Mouse (Mus musculus): ENCODE results near the gene Cnot3.

Cnot3 gene

GRCm38 (mm10) chr7:3646641-3647040, 1.6 kb downstream of the Cnot3 start:
- no peak for DNase-seq (ENCODE audit: low spot score in 2 of 2)

GRCm38 (mm10) chr7:3656966-3657365, 11.9 kb downstream of the Cnot3 start:
- DNase-seq (ENCODE audit: low spot score in 2 of 2), result no peak

GRCm38 (mm10) chr7:3658578-3658977, 13.5 kb downstream of the Cnot3 start:
- no peak for DNase-seq (ENCODE audit: low spot score in 2 of 2)

- no peak for DNase-seq (ENCODE audit: low spot score in 2 of 2)
These were observed 19.6 kb downstream of the Cnot3 start for GRCm38 (mm10) chr7:3664524-3665214.

GRCm38 (mm10) chr7:3665215-3666114, 20.4 kb downstream of the Cnot3 start, which contains the start of gene Leng1:
Gene Leng1 (minus strand): TSS chr7:3665840.
- peak; percentile 81 to 91 for DNase-seq (ENCODE audit: low spot score in 2 of 2)

GRCm38 (mm10) chr7:3666921-3667391, 21.9 kb downstream of the Cnot3 start:
- DNase-seq (ENCODE audit: low spot score in 2 of 2), result no peak

- DNase-seq (ENCODE audit: low spot score in 2 of 2), result peak; percentile 76 to 86
These were observed 29.6 kb downstream of the Cnot3 start for GRCm38 (mm10) chr7:3674507-3675227.

- no peak for DNase-seq (ENCODE audit: low spot score in 2 of 2)
These were observed 30.1 kb downstream of the Cnot3 start for GRCm38 (mm10) chr7:3675228-3675548.

GRCm38 (mm10) chr7:3676371-3676770, 31.3 kb downstream of the Cnot3 start:
- no peak for DNase-seq (ENCODE audit: low spot score in 2 of 2)

GRCm38 (mm10) chr7:3677342-3677741, 32.3 kb downstream of the Cnot3 start, which contains the start of gene Tmc4:
Gene Tmc4 (minus strand): TSS chr7:3677553.
- no peak for DNase-seq (ENCODE audit: low spot score in 2 of 2)

- no peak for DNase-seq (ENCODE audit: low spot score in 2 of 2)
These were observed 39.0 kb downstream of the Cnot3 start for GRCm38 (mm10) chr7:3683908-3684550.

- no peak for DNase-seq (ENCODE audit: low spot score in 2 of 2)
These were observed 39.6 kb downstream of the Cnot3 start for GRCm38 (mm10) chr7:3684698-3685097.

GRCm38 (mm10) chr7:3685400-3686187, 40.5 kb downstream of the Cnot3 start:
- no peak for DNase-seq (ENCODE audit: low spot score in 2 of 2)

- no peak for DNase-seq (ENCODE audit: low spot score in 2 of 2)
These were observed 46.9 kb downstream of the Cnot3 start for GRCm38 (mm10) chr7:3691919-3692318.

- DNase-seq (ENCODE audit: low spot score in 2 of 2), result no peak
These were observed 47.4 kb downstream of the Cnot3 start, which contains the start of gene Tsen34 for GRCm38 (mm10) chr7:3692382-3692986. Gene Tsen34 (plus strand): TSS chr7:3692863.

- peak; percentile 85 to 95 for DNase-seq (ENCODE audit: low spot score in 2 of 2)
These were observed 48.1 kb downstream of the Cnot3 start, which contains the start of gene Mboat7 for GRCm38 (mm10) chr7:3692987-3693808. Gene Mboat7 (minus strand): TSS chr7:3693523.

GRCm38 (mm10) chr7:3693809-3694075, 48.7 kb downstream of the Cnot3 start:
- DNase-seq (ENCODE audit: low spot score in 2 of 2), result no peak

- DNase-seq (ENCODE audit: low spot score in 2 of 2), result peak in 1 of 2 experiments; percentile 56
These were observed 49.2 kb downstream of the Cnot3 start for GRCm38 (mm10) chr7:3694076-3694948.

- DNase-seq (ENCODE audit: low spot score in 2 of 2), result peak in 1 of 2 experiments; percentile 20
These were observed 49.9 kb downstream of the Cnot3 start for GRCm38 (mm10) chr7:3694949-3695305.
